17 mouse cellular contexts compared by ENCODE assay signal in the genomic region with DNA sequence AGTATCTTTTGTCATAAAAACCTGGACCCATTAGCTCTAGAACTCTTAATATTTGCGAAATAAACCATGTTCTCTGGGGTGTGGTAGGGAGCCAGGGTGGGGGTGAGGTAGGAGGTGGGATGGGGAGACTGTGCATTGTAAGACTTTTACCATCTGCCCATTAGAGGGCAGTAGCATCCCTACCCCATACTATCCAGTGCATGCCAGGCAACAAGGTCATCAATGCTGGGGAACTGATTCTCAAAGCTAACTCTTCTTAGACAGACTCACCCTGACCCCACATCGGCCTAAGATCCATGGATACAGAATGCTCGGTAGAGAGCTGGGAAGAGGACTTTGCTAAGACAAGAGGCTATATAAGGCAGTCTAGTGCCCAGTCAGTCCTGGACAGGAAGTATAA. TPM values are rescaled to one million over a fixed set of nuclear protein-coding genes. Genes with fewer than 3 reads are reported as not detected.
A peak's percentile ranks its signal among the peaks of the same experiment; 100 is the strongest.
DNase-seq lines count a peak whose midpoint lies in the region; ATAC-seq and TF ChIP-seq lines count a peak whose summit lies in the region.
"Had no signal": no experiment of that assay in that cellular context is flagged by ENCODE, and none has a peak within 500 bp of the region (broad histone marks: within the 10 kb centered on the region; RNA-seq: fewer than 3 reads in every experiment).

No protein-coding gene starts in this region.

- ATAC-seq in lung, embryonic 14.5 days (ENCODE audit: insufficient read depth): no peak
- ATAC-seq: intestine, embryonic 15.5 days had no signal

- 66% methylated on average over 3 of the region's 3 CpGs for WGBS in heart, adult 2 months
- 61% methylated on average over 3 of the region's 3 CpGs for WGBS in lung, embryonic 14.5 days

- H3K9ac ChIP-seq in heart, adult 2 months (ENCODE audit: low read depth, low read length): no peak overlapping the region
- H3K9ac ChIP-seq in lung, embryonic 14.5 days: no peak overlapping the region
- H3K9ac ChIP-seq: intestine, embryonic 15.5 days had no signal

- H3K27ac ChIP-seq in heart, adult 2 months: no peak overlapping the region
- H3K27ac ChIP-seq in lung, embryonic 14.5 days (ENCODE audit: low read depth): no peak overlapping the region
- H3K27ac ChIP-seq in bone marrow macrophage, adult 2 months (ENCODE audit: insufficient read depth, low read depth, low read length): no peak overlapping the region
- H3K27ac ChIP-seq: intestine, embryonic 15.5 days had no signal

- no peak overlapping the region for H3K4me2 ChIP-seq in lung, embryonic 14.5 days
- H3K4me2 ChIP-seq: intestine, embryonic 15.5 days had no signal

- TF ChIP-seq EP300 in heart, adult 2 months (IDR thresholded peaks at IDR 0.05; ENCODE audit: insufficient read depth, low read depth, low read length): no peak

- no peak for DNase-seq in heart, adult 2 months
- no peak for DNase-seq in heart, postnatal 10 days
- DNase-seq in lung, embryonic 14.5 days: no peak
- no peak for DNase-seq in lung, postnatal 14 days
- peak; percentile 49 for DNase-seq in retina, postnatal 1 day
- no peak for DNase-seq in Muller cell, postnatal 12 days (ENCODE audit: inconsistent ontology term)
- DNase-seq: heart, adult 18-20 months; heart, postnatal 36 days; layer of hippocampus, adult 9-11 months; right cerebral cortex, postnatal 4 days; thymus, postnatal 4 days had no signal

- H3K27me3 ChIP-seq in heart, adult 2 months (ENCODE audit: control insufficient read depth, insufficient read depth, low read length): no peaks in the 10 kb centered on the region
- no peaks in the 10 kb centered on the region for H3K27me3 ChIP-seq in lung, embryonic 14.5 days (ENCODE audit: insufficient read depth, low read length)
- H3K27me3 ChIP-seq: intestine, embryonic 15.5 days; megakaryocyte, embryonic 14.5 days had no signal

- TF ChIP-seq CTCF in heart, adult 2 months (IDR thresholded peaks at IDR 0.05): peak; percentile 36
- 0 out of 2 replicates have a peak, but pooled peaks have one; percentile 18 for TF ChIP-seq CTCF in lung, embryonic 14.5 days (IDR thresholded peaks at IDR 0.05; ENCODE audit: low read depth)
- TF ChIP-seq CTCF in bone marrow macrophage, adult 2 months (IDR thresholded peaks at IDR 0.05; ENCODE audit: low read depth, low read length): peak; percentile 69

- H3K36me3 ChIP-seq in heart, adult 2 months (ENCODE audit: control insufficient read depth, insufficient read depth, low read length): no peaks in the 10 kb centered on the region
- H3K36me3 ChIP-seq in lung, embryonic 14.5 days (ENCODE audit: insufficient read depth): no peaks in the 10 kb centered on the region
- H3K36me3 ChIP-seq: intestine, embryonic 15.5 days had no signal

- no peak for TF ChIP-seq POLR2A in heart, adult 2 months (IDR thresholded peaks at IDR 0.05; ENCODE audit: insufficient read depth, low read depth, low read length)
- TF ChIP-seq POLR2A in bone marrow macrophage, adult 2 months (IDR thresholded peaks at IDR 0.05; ENCODE audit: borderline replicate concordance, low read depth, low read length): no peak

- intact Hi-C loops in heart, adult 2 months (cut with DNase I): no loop called here
- intact Hi-C loops in heart, postnatal 10 days (cut with DNase I): loop anchor here (2.0 kb wide), 1 partner anchor 133 kb away; no protein-coding TSS in a partner anchor

- no peak overlapping the region for H3K4me3 ChIP-seq in heart, adult 2 months
- no peak overlapping the region for H3K4me3 ChIP-seq in lung, embryonic 14.5 days (ENCODE audit: low read depth, low read length)
- no peak overlapping the region for H3K4me3 ChIP-seq in bone marrow macrophage, adult 2 months (ENCODE audit: insufficient read depth, low read length)
- H3K4me3 ChIP-seq: intestine, embryonic 15.5 days; megakaryocyte, embryonic 14.5 days had no signal

- H3K4me1 ChIP-seq in heart, adult 2 months (ENCODE audit: control insufficient read depth, insufficient read depth, low read length): no peaks in the 10 kb centered on the region
- no peaks in the 10 kb centered on the region for H3K4me1 ChIP-seq in lung, embryonic 14.5 days (ENCODE audit: insufficient read depth)
- peaks cover 16% of the 10 kb centered on the region for H3K4me1 ChIP-seq in bone marrow macrophage, adult 2 months (ENCODE audit: control insufficient read depth, insufficient read depth, low read length)
- H3K4me1 ChIP-seq: intestine, embryonic 15.5 days; megakaryocyte, embryonic 14.5 days had no signal

- no peaks in the 10 kb centered on the region for H3K79me2 ChIP-seq in heart, adult 2 months (replicated peaks; ENCODE audit: control insufficient read depth, insufficient read depth, low read length)

- H3K9me3 ChIP-seq in lung, embryonic 14.5 days (ENCODE audit: low read depth, low read length): no peaks in the 10 kb centered on the region
- H3K9me3 ChIP-seq: intestine, embryonic 15.5 days; megakaryocyte, embryonic 14.5 days had no signal

RNA-seq across cellular contexts. Expression of a gene that starts 49.6 kb away (rescaled TPM):
- total RNA-seq in heart, adult 2 months (2021): not detected
- not detected in 2 replicates for polyA plus RNA-seq in heart, adult 2 months (2012; rRNA removed)
- not detected for total RNA-seq in heart, postnatal 10 days (2021)
- not detected in 2 replicates for polyA plus RNA-seq in lung, embryonic 14.5 days (2014; fragmentation: Nextera tagmentation; extraction: Ambion mirVana)
- not detected in 2 replicates for polyA plus RNA-seq in bone marrow macrophage, adult 2 months (2012; ENCODE audit: insufficient read depth, insufficient read length, missing spikeins)
- total RNA-seq: heart, adult 18-20 months; heart, postnatal 36 days had no signal
- polyA plus RNA-seq: intestine, embryonic 15.5 days; limb, embryonic 11.5 days; liver, embryonic 16.5 days; stomach, embryonic 14.5 days had no signal

Comparison
In these comparisons a context has a peak if more than half of its experiments do, and no peak if none do; other contexts are left out.
1. CTCF ChIP-seq: peak in every context shown above with its lines; median percentile 69 in bone marrow macrophage, adult 2 months; 36 in heart, adult 2 months; 18 in lung, embryonic 14.5 days.